ENCODE assay signal across 7 mouse cellular contexts in the genomic region with DNA sequence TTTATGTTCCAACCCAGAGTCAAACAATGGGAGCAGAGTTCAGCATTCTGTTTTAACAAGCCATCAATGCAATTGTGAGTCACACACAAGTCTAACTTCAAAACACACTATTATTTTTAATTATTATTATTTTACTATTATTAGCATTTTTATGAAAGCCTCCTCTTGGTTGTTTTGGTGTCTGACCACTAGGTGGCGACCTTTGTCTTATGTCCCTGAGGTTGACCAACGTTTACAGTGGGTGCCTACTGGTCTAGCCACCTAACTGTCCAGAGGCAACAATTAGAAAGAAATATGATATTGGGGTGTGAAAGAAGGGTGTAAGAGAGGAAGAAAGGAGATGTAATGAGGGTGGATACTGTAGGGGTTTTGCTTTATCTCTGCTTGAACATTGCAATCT.
DNase-seq lines count a peak whose midpoint lies in the region; ATAC-seq and TF ChIP-seq lines count a peak whose summit lies in the region.

No protein-coding gene starts in this region.

- H3K36me3 ChIP-seq in hindbrain, postnatal 0 days (ENCODE audit: insufficient read depth, low read length) = no peaks in the 10 kb centered on the region
- no peaks in the 10 kb centered on the region for H3K36me3 ChIP-seq in hindbrain, embryonic 16.5 days (ENCODE audit: control insufficient read depth, insufficient read depth, low read length)
- no peaks in the 10 kb centered on the region for H3K36me3 ChIP-seq in ES-E14 (ENCODE audit: control insufficient read depth, insufficient read depth, low read length, poor library complexity, severe bottlenecking)
- H3K36me3 ChIP-seq in limb, embryonic 10.5 days = no peaks in the 10 kb centered on the region

- H3K9ac ChIP-seq in hindbrain, postnatal 0 days (replicated peaks; ENCODE audit: low read length) = no peak overlapping the region
- H3K9ac ChIP-seq in hindbrain, embryonic 16.5 days (ENCODE audit: low read depth, low read length) = no peak overlapping the region
- H3K9ac ChIP-seq in ES-E14 (ENCODE audit: insufficient read depth, low read depth, low read length, poor library complexity, severe bottlenecking) = no peak overlapping the region

- H3K4me1 ChIP-seq in hindbrain, postnatal 0 days (ENCODE audit: insufficient read depth, low read length) = no peaks in the 10 kb centered on the region
- H3K4me1 ChIP-seq in hindbrain, embryonic 16.5 days (ENCODE audit: control insufficient read depth, insufficient read depth, low read depth, low read length) = no peaks in the 10 kb centered on the region
- no peaks in the 10 kb centered on the region for H3K4me1 ChIP-seq in ES-E14 (ENCODE audit: control insufficient read depth in 2 of 2, insufficient read depth in 2 of 2, low read length in 2 of 2, poor library complexity in 1 of 2)
- H3K4me1 ChIP-seq in embryonic fibroblast, embryonic 13.5 days (ENCODE audit: control insufficient read depth, insufficient read depth, low read length) = no peaks in the 10 kb centered on the region
- no peaks in the 10 kb centered on the region for H3K4me1 ChIP-seq in limb, embryonic 10.5 days

- no peak overlapping the region for H3K27ac ChIP-seq in hindbrain, postnatal 0 days
- H3K27ac ChIP-seq in hindbrain, embryonic 16.5 days (ENCODE audit: low read depth, low read length) = no peak overlapping the region
- H3K27ac ChIP-seq in ES-E14 (ENCODE audit: insufficient read depth, low read depth, low read length, poor library complexity, severe bottlenecking) = no peak overlapping the region
- no peak overlapping the region for H3K27ac ChIP-seq in embryonic fibroblast, embryonic 13.5 days (ENCODE audit: insufficient read depth, low read length)
- H3K27ac ChIP-seq in limb, embryonic 10.5 days = no peak overlapping the region

- in situ Hi-C loops in ES-E14 (cut with MboI; ENCODE audit: low sequenced_read_pairs in 2 of 2, unreplicated experiment in 2 of 2) = loop anchor here in 1 of 2 experiments (10.0 kb wide), 1 partner anchor 261 kb away; no protein-coding TSS in a partner anchor

- WGBS in hindbrain, postnatal 0 days = 5% methylated on average over 2 of the region's 2 CpGs
- WGBS in hindbrain, embryonic 16.5 days = 7% methylated on average over 2 of the region's 2 CpGs
- 5% methylated on average over 2 of the region's 2 CpGs for WGBS in limb, embryonic 10.5 days

- TF ChIP-seq POLR2A in embryonic fibroblast, embryonic 13.5 days (IDR thresholded peaks at IDR 0.05; ENCODE audit: low read depth, low read length) = no peak

- H3K27me3 ChIP-seq in hindbrain, postnatal 0 days (ENCODE audit: insufficient read depth, low read length) = no peaks in the 10 kb centered on the region
- no peaks in the 10 kb centered on the region for H3K27me3 ChIP-seq in hindbrain, embryonic 16.5 days (replicated peaks; ENCODE audit: control insufficient read depth, insufficient read depth, low read length)
- H3K27me3 ChIP-seq in limb, embryonic 10.5 days (ENCODE audit: low read depth, poor library complexity, severe bottlenecking) = no peaks in the 10 kb centered on the region

- no peak overlapping the region for H3K4me3 ChIP-seq in hindbrain, postnatal 0 days (ENCODE audit: low read length)
- no peak overlapping the region for H3K4me3 ChIP-seq in hindbrain, embryonic 16.5 days (ENCODE audit: low read length)
- H3K4me3 ChIP-seq in ES-E14 (ENCODE audit: insufficient read depth in 1 of 2, low read depth in 1 of 2, low read length in 2 of 2, poor library complexity in 1 of 2, severe bottlenecking in 1 of 2) = no peak overlapping the region
- H3K4me3 ChIP-seq in embryonic fibroblast, embryonic 13.5 days (ENCODE audit: insufficient read depth, low read length) = no peak overlapping the region
- no peak overlapping the region for H3K4me3 ChIP-seq in limb, embryonic 10.5 days

- ATAC-seq in hindbrain, postnatal 0 days = no peak
- ATAC-seq in hindbrain, embryonic 16.5 days = no peak

- no peak overlapping the region for H3K4me2 ChIP-seq in hindbrain, postnatal 0 days (ENCODE audit: low read depth, low read length)
- H3K4me2 ChIP-seq in hindbrain, embryonic 16.5 days (ENCODE audit: low read length) = no peak overlapping the region

- peak; percentile 47 for TF ChIP-seq CTCF in hindbrain, postnatal 0 days (IDR thresholded peaks at IDR 0.05; ENCODE audit: low read depth)
- 0 out of 2 replicates have a peak, but pooled peaks have one; percentile 15 for TF ChIP-seq CTCF in embryonic fibroblast, embryonic 13.5 days (IDR thresholded peaks at IDR 0.05; ENCODE audit: borderline replicate concordance, insufficient read depth, low read length)

- no peaks in the 10 kb centered on the region for H3K9me3 ChIP-seq in hindbrain, postnatal 0 days (ENCODE audit: low read length)
- H3K9me3 ChIP-seq in hindbrain, embryonic 16.5 days (ENCODE audit: control insufficient read depth, low read length) = no peaks in the 10 kb centered on the region; the same call in 1 of the 2 replicates
- no peaks in the 10 kb centered on the region for H3K9me3 ChIP-seq in ES-E14 (ENCODE audit: control insufficient read depth, insufficient read depth, low read depth, low read length)
- H3K9me3 ChIP-seq in limb, embryonic 10.5 days (replicated peaks) = no peaks in the 10 kb centered on the region

- DNase-seq in hindbrain, postnatal 0 days (ENCODE audit: low spot score) = peak; percentile 3
- DNase-seq in 3T3-L1 (ENCODE audit: low read depth, low spot score) (peak; percentile 70), ES-E14 (ENCODE audit: low read depth, low spot score) (peak; percentile 11)
- no peak for DNase-seq in limb, embryonic 10.5 days (ENCODE audit: low spot score)
- DNase-seq in cerebellum, adult 9-11 months = no peak

TF ChIP-seq in ES-E14, 5 proteins besides CTCF, POLR2A, EP300 and RAD21:
- TF ChIP-seq ZNF384 (IDR thresholded peaks at IDR 0.05; ENCODE audit: low read depth, low read length) (no peak), MAFK (IDR thresholded peaks at IDR 0.05; ENCODE audit: insufficient read depth, low read depth, low read length) (no peak), HCFC1 (IDR thresholded peaks at IDR 0.05; ENCODE audit: borderline replicate concordance, insufficient read depth, low read length) (no peak), CHD2 (IDR thresholded peaks at IDR 0.05; ENCODE audit: low read depth, low read length) (no peak), ZC3H11A (IDR thresholded peaks at IDR 0.05; ENCODE audit: borderline replicate concordance, low read depth, low read length) (no peak)

Comparison
In these comparisons a context has a peak if more than half of its experiments do, and no peak if none do; other contexts are left out.
1. DNase-seq: peak in hindbrain, postnatal 0 days (single experiment), 3T3-L1 (single experiment) and ES-E14 (single experiment); none in limb, embryonic 10.5 days (single experiment) and cerebellum, adult 9-11 months (single experiment).